Mouse (Mus musculus) cortical plate, adult 2 months (tissue): Measurements from ENCODE around the gene Obscn. TPM values are rescaled to one million over a fixed set of nuclear protein-coding genes. Genes with fewer than 3 reads are reported as not detected.

Experiments used
- H3K27ac ChIP-seq: fragments of 200-500 bp; 2 replicates; pipeline ENCODE4 v1.5.1; 2012; ENCODE audit warnings: low read length, control low read depth, inconsistent platforms; ENCODE audit not compliant: insufficient read depth
- H3K4me1 ChIP-seq: fragments of 200-500 bp; 2 replicates; pipeline ENCODE4 v1.6.1; 2011; ENCODE audit warnings: low read length; ENCODE audit not compliant: control insufficient read depth, insufficient read depth
- H3K4me3 ChIP-seq: fragments of 200-500 bp; 2 replicates; pipeline ENCODE4 v1.5.1; 2011; ENCODE audit warnings: mild to moderate bottlenecking, low read length, control low read depth; ENCODE audit not compliant: insufficient read depth
- CTCF ChIP-seq: fragments of 200-500 bp; IDR thresholded peaks from 2 replicates; pipeline ENCODE4 v1.5.1; 2011; ENCODE audit warnings: mild to moderate bottlenecking, control low read depth, low read length; ENCODE audit not compliant: insufficient read depth; ENCODE audit errors: extremely low read depth
- POLR2A ChIP-seq: fragments of 200-500 bp; IDR thresholded peaks from 2 replicates; pipeline ENCODE4 v1.6.1; 2011; ENCODE audit warnings: mild to moderate bottlenecking, low read length, control low read depth; ENCODE audit not compliant: insufficient read depth; ENCODE audit errors: extremely low read depth
- polyA plus RNA-seq: library from polyadenylated mRNA; depleted of rRNA; stranded (reverse); fragments of >200 nt; gene quantifications from 2 replicates; pipeline ENCODE4 v1.2.3, GENCODE M21; 2012

Obscn gene
- polyA plus RNA-seq, 1 experiment: 2.2 TPM

- peaks cover 1% of the 10 kb centered on the region; the same call in 1 of the 2 replicates for H3K4me1 ChIP-seq
- TF ChIP-seq CTCF (no peak), POLR2A (no peak)
- no peak overlapping the region for H3K27ac ChIP-seq
- H3K4me3 ChIP-seq: no peak overlapping the region
Measured at GRCm38 (mm10) chr11:58991911-58992310, 144.3 kb downstream of the Obscn start.

DNA sequence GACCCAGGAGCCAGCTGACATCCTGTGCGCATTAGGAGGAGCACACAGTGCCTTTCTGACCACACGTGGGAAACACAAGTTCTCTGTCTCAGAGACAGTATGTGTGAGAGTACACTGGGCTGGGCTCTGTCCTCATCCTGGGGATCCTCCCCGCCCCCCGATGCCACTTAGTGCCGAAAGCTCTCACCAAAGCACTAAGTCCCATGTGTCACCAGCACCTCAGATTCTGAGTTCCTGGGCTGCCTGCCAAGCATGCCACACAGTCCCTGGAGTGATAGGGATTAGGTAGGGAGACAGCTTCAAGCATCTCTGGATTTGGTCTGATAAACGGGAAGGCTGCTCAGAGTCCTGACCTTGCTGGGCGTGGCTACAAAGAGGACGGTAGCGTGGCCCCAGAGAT, 145.4 kb downstream of the Obscn start:
- peaks cover 1% of the 10 kb centered on the region; the same call in 1 of the 2 replicates for H3K4me1 ChIP-seq
- TF ChIP-seq CTCF (no peak), POLR2A (no peak)
- H3K27ac ChIP-seq: no peak overlapping the region
- no peak overlapping the region for H3K4me3 ChIP-seq

DNA sequence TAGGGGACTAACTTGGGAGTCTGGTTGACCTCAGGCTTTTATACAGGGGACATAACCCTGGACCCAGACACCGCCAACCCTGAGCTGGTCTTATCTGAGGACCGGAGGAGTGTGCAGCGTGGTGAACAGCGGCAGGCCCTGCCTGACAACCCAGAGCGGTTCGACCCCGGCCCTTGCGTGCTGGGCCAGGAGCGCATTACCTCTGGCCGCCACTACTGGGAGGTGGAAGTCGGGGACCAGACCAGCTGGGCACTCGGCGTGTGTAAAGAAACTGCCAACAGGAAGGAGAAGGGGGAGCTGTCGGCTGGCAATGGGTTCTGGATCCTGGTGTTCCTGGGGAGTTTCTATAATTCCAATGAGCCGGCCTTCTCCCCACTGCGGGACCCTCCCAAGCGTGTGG, 146.1 kb downstream of the Obscn start:
- H3K27ac ChIP-seq: no peak overlapping the region
- H3K4me1 ChIP-seq: no peaks in the 10 kb centered on the region
- no peak overlapping the region for H3K4me3 ChIP-seq
- TF ChIP-seq CTCF: no peak
- TF ChIP-seq POLR2A: no peak

DNA sequence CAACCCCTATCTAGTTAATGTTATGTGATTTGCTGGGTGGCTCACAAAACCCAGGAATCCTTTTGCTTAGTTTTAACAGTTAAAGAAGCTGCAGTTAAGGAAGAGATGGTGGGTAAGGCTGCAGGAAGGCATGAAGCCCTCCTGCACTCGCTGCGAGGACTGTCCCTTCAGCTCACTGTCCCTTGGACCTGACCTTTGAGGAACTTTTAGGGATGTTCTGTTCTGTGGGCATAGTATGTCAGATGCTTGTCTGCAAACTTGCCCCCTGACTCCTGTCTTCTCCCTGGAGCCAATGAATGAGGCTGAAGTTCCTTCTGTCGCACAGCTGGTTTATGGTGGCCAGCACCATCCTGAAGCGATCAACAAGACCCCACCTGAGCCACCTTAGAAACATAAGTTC, 147.0 kb downstream of the Obscn start:
- Histone ChIP-seq H3K4me3 (no peak overlapping the region), H3K27ac (no peak overlapping the region), H3K4me1 (peaks cover under 1% of the 10 kb centered on the region; the same call in 1 of the 2 replicates)
- no peak for TF ChIP-seq POLR2A

GRCm38 (mm10) chr11:58985299-58985917, 150.8 kb downstream of the Obscn start:
- no peak overlapping the region for H3K27ac ChIP-seq
- TF ChIP-seq POLR2A (no peak), CTCF (no peak)
- H3K4me3 ChIP-seq: no peak overlapping the region
- peaks cover 9% of the 10 kb centered on the region for H3K4me1 ChIP-seq

GRCm38 (mm10) chr11:58984657-58985056, 151.5 kb downstream of the Obscn start:
- Histone ChIP-seq H3K27ac (no peak overlapping the region), H3K4me3 (no peak overlapping the region), H3K4me1 (peaks cover 10% of the 10 kb centered on the region)
- TF ChIP-seq CTCF (no peak), POLR2A (no peak)

GRCm38 (mm10) chr11:58983691-58984341, 152.4 kb downstream of the Obscn start:
- H3K4me3 ChIP-seq: no peak overlapping the region
- TF ChIP-seq CTCF: no peak
- peaks cover 10% of the 10 kb centered on the region for H3K4me1 ChIP-seq
- no peak overlapping the region for H3K27ac ChIP-seq

DNA sequence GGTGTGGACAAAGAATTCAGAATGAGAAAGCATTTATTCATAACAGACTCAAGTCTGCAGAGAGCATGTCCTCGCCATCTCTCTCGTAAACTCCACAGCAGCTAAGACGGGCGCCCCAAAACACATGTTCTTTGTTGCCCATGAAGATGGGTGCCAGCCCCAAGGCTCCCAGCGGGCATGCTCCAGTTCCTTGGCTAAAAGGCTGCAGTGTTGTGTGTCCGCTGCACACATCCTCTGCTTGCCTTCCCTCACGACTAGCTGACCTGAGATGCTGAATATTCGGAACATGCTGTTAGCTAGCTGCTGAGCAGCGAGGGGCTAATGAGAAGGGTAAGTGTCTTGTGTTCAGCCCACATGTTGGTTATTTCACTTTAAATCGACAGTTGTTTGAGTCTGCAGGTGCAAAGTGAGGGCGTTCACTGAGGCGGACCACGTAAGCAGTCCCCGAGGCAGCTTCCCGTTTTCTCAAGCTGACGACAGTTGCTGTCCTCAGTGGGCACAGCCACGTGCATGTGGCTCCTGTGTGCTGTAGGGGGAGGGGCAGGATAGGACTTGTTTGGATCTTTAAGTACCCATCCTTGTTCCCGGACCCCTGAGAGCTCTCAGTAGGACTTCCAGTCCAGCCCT, 153.6 kb downstream of the Obscn start:
- no peak overlapping the region; the same call in 1 of the 2 replicates for H3K4me3 ChIP-seq
- peaks cover 10% of the 10 kb centered on the region for H3K4me1 ChIP-seq
- TF ChIP-seq CTCF (no peak), POLR2A (no peak)
- H3K27ac ChIP-seq: no peak overlapping the region

DNA sequence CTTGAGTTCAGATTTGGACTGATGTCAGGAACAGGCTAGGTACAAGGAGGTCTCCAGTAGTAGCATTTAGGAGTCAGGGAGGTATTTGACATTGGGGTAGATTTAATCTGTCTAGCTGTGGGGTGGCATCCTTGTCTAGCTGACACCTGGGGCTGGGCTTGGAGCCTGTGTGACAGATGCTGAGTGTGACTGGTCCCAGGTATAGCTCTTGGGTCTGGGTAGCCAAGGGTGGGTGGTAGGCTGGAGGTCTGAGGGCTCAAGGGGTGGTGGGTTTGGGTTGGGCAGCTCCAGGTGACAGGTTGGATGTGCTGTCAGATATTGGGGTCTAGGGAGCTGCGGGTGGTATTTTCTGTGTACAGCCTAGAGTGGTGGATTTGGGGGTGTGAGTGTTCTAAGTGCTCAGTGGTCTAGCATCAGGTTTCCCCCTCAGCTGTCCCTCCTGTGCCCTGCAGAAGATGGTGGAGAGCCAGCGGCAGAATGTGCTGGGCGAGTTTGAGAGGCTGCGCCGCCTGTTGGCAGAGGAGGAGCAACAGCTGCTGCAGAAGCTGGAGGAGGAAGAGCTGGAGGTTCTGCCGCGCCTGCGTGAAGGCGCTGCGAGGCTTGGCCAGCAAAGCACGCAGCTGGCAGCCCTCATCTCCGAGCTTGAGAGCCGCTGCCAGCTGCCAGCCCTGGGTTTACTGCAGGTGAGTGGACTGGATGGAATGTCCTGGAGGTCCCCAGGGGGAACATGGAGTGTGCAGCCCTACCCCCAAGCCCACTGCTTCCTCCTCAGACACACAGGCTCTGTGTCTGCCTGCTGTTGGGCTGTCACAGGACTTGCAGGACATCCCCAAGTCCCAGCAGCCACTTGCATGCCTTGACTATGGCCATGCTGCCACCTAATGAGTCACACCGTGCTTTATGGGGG, 154.4 kb downstream of the Obscn start:
- H3K27ac ChIP-seq: no peak overlapping the region
- peaks cover 12% of the 10 kb centered on the region for H3K4me1 ChIP-seq
- TF ChIP-seq CTCF (peak; percentile 63), POLR2A (no peak)
- peak overlapping the region; percentile 4; the same call in 1 of the 2 replicates for H3K4me3 ChIP-seq
